Mouse (Mus musculus) heart, embryonic 16.5 days (tissue): ENCODE data around the gene Raver1. TPM values are rescaled to one million over a fixed set of nuclear protein-coding genes. Genes with fewer than 3 reads are reported as not detected.

Experiments
- microRNA counts: library from miRNA; unstranded; fragments of <30 nt; microRNA quantifications from one replicate; lab custom pipeline; 2016
- microRNA-seq: library from miRNA; unstranded; fragments of <30 nt; microRNA quantifications from one replicate; pipeline ENCODE4, GENCODE M21; 2017
- polyA plus RNA-seq: library from polyadenylated mRNA; unstranded; fragments of >200 nt; fragmentation: Nextera tagmentation; extraction: Ambion mirVana; gene quantifications from 2 replicates; pipeline ENCODE4 v1.2.1, GENCODE M21; 2015

The Raver1 gene
- polyA plus RNA-seq, 1 experiment from 2014 or later, result 49.3 TPM

MicroRNAs within 50 kb of the gene (microRNA counts, 519-probe panel; counts per million panel counts)
- 2,759 counts per million, percentile 72 among the panel's probes with 10 or more counts for microRNA mmu-miR-1900 (lab: Ali Mortazavi, UCI)

Small RNA genes lying within 50 kb of the gene (microRNA-seq; reads per million reads assigned to microRNA genes)
- not detected for gene Mir1900
- 1.2 reads per million for gene Mir7082

Other genes with a start within 250 kb of the Raver1 start
- gene A230050P20Rik, start 223.4 kb downstream of the Raver1 start, polyA plus RNA-seq, result 11.4 and 13.4 TPM in 2 replicates
- 3.8 and 4.0 TPM in 2 replicates for gene Angptl6, start 212.3 kb downstream of the Raver1 start, polyA plus RNA-seq
- 36.4 and 44.3 TPM in 2 replicates for gene Ppan, start 203.8 kb downstream of the Raver1 start, polyA plus RNA-seq
- gene Eif3g, start 193.4 kb downstream of the Raver1 start, polyA plus RNA-seq, result 208 and 209 TPM in 2 replicates
- 56.1 and 63.1 TPM in 2 replicates for gene Dnmt1, start 132.1 kb downstream of the Raver1 start, polyA plus RNA-seq
- 18.2 and 23.7 TPM in 2 replicates for gene S1pr2, start 115.2 kb downstream of the Raver1 start, polyA plus RNA-seq
- gene Mrpl4, start 89.3 kb downstream of the Raver1 start, polyA plus RNA-seq, result 170 and 173 TPM in 2 replicates
- gene Icam1, start 76.0 kb downstream of the Raver1 start, polyA plus RNA-seq, result 23.8 and 29.6 TPM in 2 replicates
- gene Icam4, start 62.6 kb downstream of the Raver1 start, polyA plus RNA-seq, result 2.0 and 3.0 TPM in 2 replicates
- gene Icam5, start 59.9 kb downstream of the Raver1 start, polyA plus RNA-seq, result 0.08 TPM in 1 of 2 replicates, not detected in the other
- gene Zglp1, start 24.9 kb downstream of the Raver1 start, polyA plus RNA-seq, result 0.72 and 0.77 TPM in 2 replicates
- gene Gm49373, start 18.9 kb downstream of the Raver1 start, polyA plus RNA-seq, result 0.22 and 0.56 TPM in 2 replicates
- 47.9 and 55.0 TPM in 2 replicates for gene Fdx1l, start 18.4 kb downstream of the Raver1 start, polyA plus RNA-seq
- 2.0 and 2.3 TPM in 2 replicates for gene Gm38431, start within 50 bp of the Raver1 start, polyA plus RNA-seq
- gene Tyk2, start 39.2 kb upstream of the Raver1 start, polyA plus RNA-seq, result 15.8 and 16.2 TPM in 2 replicates
- 226 and 279 TPM in 2 replicates for gene Cdc37, start 58.0 kb upstream of the Raver1 start, polyA plus RNA-seq
- 15.0 and 16.7 TPM in 2 replicates for gene Pde4a, start 73.7 kb upstream of the Raver1 start, polyA plus RNA-seq
- 51.5 and 54.6 TPM in 2 replicates for gene Keap1, start 147.4 kb upstream of the Raver1 start, polyA plus RNA-seq
- 0.09 and 0.16 TPM in 2 replicates for gene S1pr5, start 156.4 kb upstream of the Raver1 start, polyA plus RNA-seq
- 58.8 and 63.9 TPM in 2 replicates for gene Atg4d, start 173.3 kb upstream of the Raver1 start, polyA plus RNA-seq
- gene Kri1, start 196.0 kb upstream of the Raver1 start, polyA plus RNA-seq, result 10.5 and 13.2 TPM in 2 replicates
- 105 and 110 TPM in 2 replicates for gene Cdkn2d, start 199.4 kb upstream of the Raver1 start, polyA plus RNA-seq
- gene Ap1m2, start 220.3 kb upstream of the Raver1 start, polyA plus RNA-seq, result 5.3 and 5.7 TPM in 2 replicates
- gene Slc44a2, start 228.7 kb upstream of the Raver1 start, polyA plus RNA-seq, result 74.4 and 75.1 TPM in 2 replicates